ENCODE assay signal across 8 mouse cellular contexts in genomic region chr7:80052261-80052660, GRCm38 (mm10). TPM values are rescaled to one million over a fixed set of nuclear protein-coding genes. Genes with fewer than 3 reads are reported as not detected.
A peak's percentile ranks its signal among the peaks of the same experiment; 100 is the strongest.
DNase-seq lines count a peak whose midpoint lies in the region; ATAC-seq lines count a peak whose summit lies in the region.

No protein-coding gene starts in this region.

- peak; percentile 52 for ATAC-seq in kidney, embryonic 15.5 days (replicated peaks; ENCODE audit: low FRiP score)
- no peak for ATAC-seq in CD4-positive, CD25-positive, alpha-beta regulatory T cell, adult 4 months

- H3K9ac ChIP-seq in kidney, embryonic 15.5 days: no peak overlapping the region

- peak; percentile 44 for DNase-seq in ovary, adult 18-20 months (ENCODE audit: low spot score)
- no peak for DNase-seq in ovary, postnatal 10 days (ENCODE audit: low spot score)
- DNase-seq in heart, adult 8-10 months (ENCODE audit: low spot score): peak; percentile 78
- peak; percentile 62 for DNase-seq in ovary, postnatal 14 days (ENCODE audit: low spot score)
- DNase-seq in spleen, postnatal 36 days (ENCODE audit: low spot score in 2 of 2): no peak
- DNase-seq in frontal cortex, postnatal 10 days (ENCODE audit: low spot score in 2 of 2): no peak

- H3K4me3 ChIP-seq in kidney, embryonic 15.5 days (replicated peaks): no peak overlapping the region

- H3K27ac ChIP-seq in kidney, embryonic 15.5 days: peak overlapping the region; percentile 69

- H3K36me3 ChIP-seq in kidney, embryonic 15.5 days: 0 out of 2 replicates have a peak, but pooled peaks cover 3% of the 10 kb centered on the region

- H3K4me2 ChIP-seq in kidney, embryonic 15.5 days: peak overlapping the region; percentile 24

- WGBS in kidney, embryonic 15.5 days: 22% methylated on average over 11 of the region's 11 CpGs

- peaks cover 82% of the 10 kb centered on the region for H3K4me1 ChIP-seq in kidney, embryonic 15.5 days

- no peaks in the 10 kb centered on the region for H3K27me3 ChIP-seq in kidney, embryonic 15.5 days

- H3K9me3 ChIP-seq in kidney, embryonic 15.5 days (replicated peaks): no peaks in the 10 kb centered on the region

RNA-seq across cellular contexts. Expression of gene Zfp710, which starts 27.6 kb away (rescaled TPM):
- total RNA-seq in heart, adult 8-10 months (2022): 10 to 100 TPM; 28.5 to 39.5 (median 31.3) TPM
- 20.1 and 20.5 TPM in 2 replicates for polyA plus RNA-seq in kidney, embryonic 15.5 days (2015; fragmentation: Nextera tagmentation; extraction: Ambion mirVana)
- polyA plus RNA-seq in CD4-positive, CD25-positive, alpha-beta regulatory T cell, adult 4 months (2017; shearing (Covaris generic)): 1 to 10 TPM; 4.1 to 7.0 TPM

Comparison
In these comparisons a context has a peak if more than half of its experiments do, and no peak if none do; other contexts are left out.
1. DNase-seq: peak in ovary, adult 18-20 months (single experiment), heart, adult 8-10 months (single experiment) and ovary, postnatal 14 days (single experiment); none in ovary, postnatal 10 days (single experiment), spleen, postnatal 36 days (0 of 2) and frontal cortex, postnatal 10 days (0 of 2).